Mouse (Mus musculus): ENCODE results near the gene Gm10260. TPM values are rescaled to one million over a fixed set of nuclear protein-coding genes. Genes with fewer than 3 reads are reported as not detected.

Gm10260 gene
- polyA plus RNA-seq, 1 experiment: 16.4 TPM

GRCm38 (mm10) chr13:97750851-97751381, 9.5 kb downstream of the Gm10260 start:
- TF ChIP-seq EP300 (IDR thresholded peaks at IDR 0.05; ENCODE audit: insufficient read depth, low read depth, low read length) (no peak), CTCF (IDR thresholded peaks at IDR 0.05; ENCODE audit: low read depth, low read length) (no peak), POLR2A (IDR thresholded peaks at IDR 0.05; ENCODE audit: insufficient read depth, low read length) (no peak)
- no peaks in the 10 kb centered on the region for H3K9me3 ChIP-seq (replicated peaks; ENCODE audit: control insufficient read depth, insufficient read depth, low read length, poor library complexity, severe bottlenecking)
- H3K27me3 ChIP-seq (ENCODE audit: control insufficient read depth, insufficient read depth, low read length, poor library complexity, severe bottlenecking): no peaks in the 10 kb centered on the region
- H3K27ac ChIP-seq (ENCODE audit: insufficient read depth, low read length): no peak overlapping the region
- no peaks in the 10 kb centered on the region for H3K4me1 ChIP-seq (ENCODE audit: control insufficient read depth, insufficient read depth, low read length)
- no peaks in the 10 kb centered on the region for H3K36me3 ChIP-seq (ENCODE audit: control insufficient read depth, insufficient read depth, low read length, poor library complexity, severe bottlenecking)
- no peak overlapping the region for H3K9ac ChIP-seq (ENCODE audit: low read depth, poor library complexity, severe bottlenecking)
- no peak overlapping the region for H3K4me3 ChIP-seq (ENCODE audit: low read depth, low read length)

- Histone ChIP-seq H3K4me1 (ENCODE audit: control insufficient read depth, insufficient read depth, low read length) (no peaks in the 10 kb centered on the region), H3K4me3 (ENCODE audit: low read depth, low read length) (no peak overlapping the region)
Observed at GRCm38 (mm10) chr13:97747037-97747860, 13.2 kb downstream of the Gm10260 start.

GRCm38 (mm10) chr13:97744669-97745068, 15.8 kb downstream of the Gm10260 start:
- Histone ChIP-seq H3K27me3 (ENCODE audit: control insufficient read depth, insufficient read depth, low read length, poor library complexity, severe bottlenecking) (no peaks in the 10 kb centered on the region), H3K27ac (ENCODE audit: insufficient read depth, low read length) (no peak overlapping the region), H3K9ac (ENCODE audit: low read depth, poor library complexity, severe bottlenecking) (no peak overlapping the region), H3K9me3 (replicated peaks; ENCODE audit: control insufficient read depth, insufficient read depth, low read length, poor library complexity, severe bottlenecking) (no peaks in the 10 kb centered on the region), H3K36me3 (ENCODE audit: control insufficient read depth, insufficient read depth, low read length, poor library complexity, severe bottlenecking) (no peaks in the 10 kb centered on the region), H3K4me1 (ENCODE audit: control insufficient read depth, insufficient read depth, low read length) (no peaks in the 10 kb centered on the region), H3K4me3 (ENCODE audit: low read depth, low read length) (no peak overlapping the region)
- TF ChIP-seq POLR2A (IDR thresholded peaks at IDR 0.05; ENCODE audit: insufficient read depth, low read length) (no peak), CTCF (IDR thresholded peaks at IDR 0.05; ENCODE audit: low read depth, low read length) (no peak), EP300 (IDR thresholded peaks at IDR 0.05; ENCODE audit: insufficient read depth, low read depth, low read length) (no peak)

More at GRCm38 (mm10) chr13:97747037-97747860, 13.2 kb downstream of the Gm10260 start:
- Histone ChIP-seq H3K36me3 (ENCODE audit: control insufficient read depth, insufficient read depth, low read length, poor library complexity, severe bottlenecking) (no peaks in the 10 kb centered on the region), H3K27ac (ENCODE audit: insufficient read depth, low read length) (no peak overlapping the region), H3K9me3 (replicated peaks; ENCODE audit: control insufficient read depth, insufficient read depth, low read length, poor library complexity, severe bottlenecking) (no peaks in the 10 kb centered on the region), H3K9ac (ENCODE audit: low read depth, poor library complexity, severe bottlenecking) (no peak overlapping the region), H3K27me3 (ENCODE audit: control insufficient read depth, insufficient read depth, low read length, poor library complexity, severe bottlenecking) (no peaks in the 10 kb centered on the region)
- no peak for TF ChIP-seq POLR2A (IDR thresholded peaks at IDR 0.05; ENCODE audit: insufficient read depth, low read length)

GRCm38 (mm10) chr13:97744036-97744435, 16.4 kb downstream of the Gm10260 start:
- no peaks in the 10 kb centered on the region for H3K27me3 ChIP-seq (ENCODE audit: control insufficient read depth, insufficient read depth, low read length, poor library complexity, severe bottlenecking)
- H3K27ac ChIP-seq (ENCODE audit: insufficient read depth, low read length): no peak overlapping the region

GRCm38 (mm10) chr13:97743229-97743988, 17.0 kb downstream of the Gm10260 start:
- Histone ChIP-seq H3K4me3 (ENCODE audit: low read depth, low read length) (no peak overlapping the region), H3K4me1 (ENCODE audit: control insufficient read depth, insufficient read depth, low read length) (no peaks in the 10 kb centered on the region)
- TF ChIP-seq POLR2A (IDR thresholded peaks at IDR 0.05; ENCODE audit: insufficient read depth, low read length) (no peak), CTCF (IDR thresholded peaks at IDR 0.05; ENCODE audit: low read depth, low read length) (no peak), EP300 (IDR thresholded peaks at IDR 0.05; ENCODE audit: insufficient read depth, low read depth, low read length) (no peak)

More at GRCm38 (mm10) chr13:97744036-97744435, 16.4 kb downstream of the Gm10260 start:
- Histone ChIP-seq H3K9ac (ENCODE audit: low read depth, poor library complexity, severe bottlenecking) (no peak overlapping the region), H3K4me1 (ENCODE audit: control insufficient read depth, insufficient read depth, low read length) (no peaks in the 10 kb centered on the region), H3K9me3 (replicated peaks; ENCODE audit: control insufficient read depth, insufficient read depth, low read length, poor library complexity, severe bottlenecking) (no peaks in the 10 kb centered on the region), H3K36me3 (ENCODE audit: control insufficient read depth, insufficient read depth, low read length, poor library complexity, severe bottlenecking) (no peaks in the 10 kb centered on the region), H3K4me3 (ENCODE audit: low read depth, low read length) (no peak overlapping the region)
- TF ChIP-seq EP300 (IDR thresholded peaks at IDR 0.05; ENCODE audit: insufficient read depth, low read depth, low read length) (no peak), CTCF (IDR thresholded peaks at IDR 0.05; ENCODE audit: low read depth, low read length) (no peak), POLR2A (IDR thresholded peaks at IDR 0.05; ENCODE audit: insufficient read depth, low read length) (no peak)

More at GRCm38 (mm10) chr13:97743229-97743988, 17.0 kb downstream of the Gm10260 start:
- H3K9me3 ChIP-seq (replicated peaks; ENCODE audit: control insufficient read depth, insufficient read depth, low read length, poor library complexity, severe bottlenecking): no peaks in the 10 kb centered on the region
- no peaks in the 10 kb centered on the region for H3K27me3 ChIP-seq (ENCODE audit: control insufficient read depth, insufficient read depth, low read length, poor library complexity, severe bottlenecking)
- no peaks in the 10 kb centered on the region for H3K36me3 ChIP-seq (ENCODE audit: control insufficient read depth, insufficient read depth, low read length, poor library complexity, severe bottlenecking)
- H3K9ac ChIP-seq (ENCODE audit: low read depth, poor library complexity, severe bottlenecking): no peak overlapping the region
- no peak overlapping the region for H3K27ac ChIP-seq (ENCODE audit: insufficient read depth, low read length)

Data from ES-Bruce4 (cell line).